Comparison of ENCODE assay signal across 1 mouse cellular context in the genomic region with DNA sequence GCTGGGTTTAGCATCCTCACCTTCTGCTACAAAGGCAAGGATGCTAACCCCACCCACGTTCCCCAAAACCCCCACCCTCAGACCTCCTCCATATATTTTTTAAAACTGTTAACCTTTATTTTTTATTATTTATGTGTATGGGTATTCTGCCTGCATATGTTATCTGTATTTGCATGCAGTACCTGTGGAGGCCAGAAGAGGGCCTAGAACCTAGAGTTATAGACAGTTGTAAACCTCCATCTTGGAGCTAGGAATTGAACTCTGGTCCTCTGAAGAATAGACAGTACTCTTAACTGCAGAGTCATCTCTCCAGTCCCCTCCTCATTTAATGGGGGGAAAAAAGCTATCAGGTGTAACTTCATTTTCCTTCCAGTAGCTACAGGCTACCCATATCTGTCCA.
TF ChIP-seq lines count a peak whose summit lies in the region.

No protein-coding gene starts in this region.

TF ChIP-seq in CH12.LX, 34 proteins besides CTCF, POLR2A, EP300 and RAD21 (continued from another document):
- TF ChIP-seq KAT2A (IDR thresholded peaks at IDR 0.05; ENCODE audit: insufficient replicate concordance, low read length) = no peak
- no peak for TF ChIP-seq GABPA (IDR thresholded peaks at IDR 0.05; ENCODE audit: insufficient replicate concordance, low read depth, low read length)
- TF ChIP-seq NELFE (IDR thresholded peaks at IDR 0.05; ENCODE audit: low read depth, low read length) = no peak
- no peak for TF ChIP-seq IRF4 (IDR thresholded peaks at IDR 0.05; ENCODE audit: low read depth, low read length)
- TF ChIP-seq HCFC1 (IDR thresholded peaks at IDR 0.05; ENCODE audit: low read depth, low read length) = no peak
- TF ChIP-seq NRF1 (IDR thresholded peaks at IDR 0.05; ENCODE audit: low read depth, low read length) = no peak
- TF ChIP-seq TBP (conservative IDR thresholded peaks at IDR 0.05; ENCODE audit: low read depth, low read length) = no peak
- no peak for TF ChIP-seq JUND (conservative IDR thresholded peaks at IDR 0.05; ENCODE audit: low read depth, low read length)
- no peak for TF ChIP-seq TCF12 (IDR thresholded peaks at IDR 0.05; ENCODE audit: low read depth, low read length)
- no peak for TF ChIP-seq E2F4 (IDR thresholded peaks at IDR 0.05; ENCODE audit: insufficient replicate concordance, low read depth, low read length)
- TF ChIP-seq SIN3A (IDR thresholded peaks at IDR 0.05; ENCODE audit: low read length) = no peak
- TF ChIP-seq MEF2A (IDR thresholded peaks at IDR 0.05; ENCODE audit: borderline replicate concordance, low read depth, low read length) = no peak
- TF ChIP-seq USF2 (conservative IDR thresholded peaks at IDR 0.05; ENCODE audit: low read depth, low read length) = no peak
- no peak for TF ChIP-seq BHLHE40 (IDR thresholded peaks at IDR 0.05; ENCODE audit: low read depth, low read length)
- TF ChIP-seq ZNF384 (IDR thresholded peaks at IDR 0.05; ENCODE audit: low read depth, low read length) = no peak
- no peak for TF ChIP-seq RCOR1 (conservative IDR thresholded peaks at IDR 0.05; ENCODE audit: low read depth, low read length)
- no peak for TF ChIP-seq MYC (IDR thresholded peaks at IDR 0.05; ENCODE audit: low read depth, low read length)
- no peak for TF ChIP-seq ZKSCAN1 (IDR thresholded peaks at IDR 0.05; ENCODE audit: borderline replicate concordance, low read depth, low read length)
